Mouse (Mus musculus): Measurements from ENCODE around the gene Slc35b2. TPM values are rescaled to one million over a fixed set of nuclear protein-coding genes. Genes with fewer than 3 reads are reported as not detected.

Slc35b2 gene
- polyA plus RNA-seq, 1 experiment from 2014 or later = 110 TPM

Other genes starting within 250 kb of the Slc35b2 start
- gene Cdc5l, start 130.1 kb upstream of the Slc35b2 start, polyA plus RNA-seq (2014; fragmentation: Nextera tagmentation; extraction: Ambion mirVana) = 62.1 and 68.1 TPM in 2 replicates
- 0.14 and 0.40 TPM in 2 replicates for gene Spats1, start 88.5 kb upstream of the Slc35b2 start, polyA plus RNA-seq (2014; fragmentation: Nextera tagmentation; extraction: Ambion mirVana)
- 19.4 and 19.7 TPM in 2 replicates for gene Aars2, start 57.0 kb upstream of the Slc35b2 start, polyA plus RNA-seq (2014; fragmentation: Nextera tagmentation; extraction: Ambion mirVana)
- 0.14 and 0.23 TPM in 2 replicates for gene Tcte1, start 40.4 kb upstream of the Slc35b2 start, polyA plus RNA-seq (2014; fragmentation: Nextera tagmentation; extraction: Ambion mirVana)
- 1.2 and 1.4 TPM in 2 replicates for gene Tmem151b, start 14.2 kb upstream of the Slc35b2 start, polyA plus RNA-seq (2014; fragmentation: Nextera tagmentation; extraction: Ambion mirVana)
- 2.5 and 3.0 TPM in 2 replicates for gene Nfkbie, start 8.2 kb upstream of the Slc35b2 start, polyA plus RNA-seq (2014; fragmentation: Nextera tagmentation; extraction: Ambion mirVana)
- 1,837 and 1,887 TPM in 2 replicates for gene Hsp90ab1, start 9.4 kb downstream of the Slc35b2 start, polyA plus RNA-seq (2014; fragmentation: Nextera tagmentation; extraction: Ambion mirVana)
- 277 and 325 TPM in 2 replicates for gene Slc29a1, start 35.7 kb downstream of the Slc35b2 start, polyA plus RNA-seq (2014; fragmentation: Nextera tagmentation; extraction: Ambion mirVana)
- 0.62 and 1.0 TPM in 2 replicates for gene Mymx, start 38.2 kb downstream of the Slc35b2 start, polyA plus RNA-seq (2014; fragmentation: Nextera tagmentation; extraction: Ambion mirVana)
- 0.22 and 0.43 TPM in 2 replicates for gene Capn11, start 95.5 kb downstream of the Slc35b2 start, polyA plus RNA-seq (2014; fragmentation: Nextera tagmentation; extraction: Ambion mirVana)
- gene Mrpl14, start 122.4 kb downstream of the Slc35b2 start, polyA plus RNA-seq (2014; fragmentation: Nextera tagmentation; extraction: Ambion mirVana) = 192 and 194 TPM in 2 replicates
- 16.0 and 18.0 TPM in 2 replicates for gene Tmem63b, start 123.0 kb downstream of the Slc35b2 start, polyA plus RNA-seq (2014; fragmentation: Nextera tagmentation; extraction: Ambion mirVana)
- gene 1600014C23Rik, start 170.0 kb downstream of the Slc35b2 start, polyA plus RNA-seq (2014; fragmentation: Nextera tagmentation; extraction: Ambion mirVana) = not detected in 2 replicates

All from liver, embryonic 11.5 days (tissue).